26 mouse cellular contexts compared by ENCODE assay signal in the genomic region with DNA sequence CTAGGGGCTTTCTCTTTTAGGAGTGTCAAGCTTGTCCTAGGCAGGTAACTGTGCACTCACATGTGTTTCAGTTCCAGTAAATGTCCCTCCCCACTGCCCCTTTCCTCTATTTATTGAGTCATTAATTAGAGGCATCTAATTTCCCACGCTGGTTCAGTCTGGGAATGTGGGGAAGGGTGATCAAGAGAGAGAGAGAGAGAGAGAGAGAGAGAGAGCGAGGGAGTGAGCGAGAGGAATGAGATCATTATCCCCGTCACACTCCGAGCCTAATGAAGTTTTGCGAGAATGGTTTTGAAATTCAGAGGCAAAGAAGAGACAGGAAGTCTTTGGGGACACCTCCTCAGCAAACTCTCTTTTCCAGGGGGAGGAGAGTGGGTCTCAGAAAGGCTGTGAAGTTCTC.
DNase-seq lines count a peak whose midpoint lies in the region; ATAC-seq and TF ChIP-seq lines count a peak whose summit lies in the region.
"Had no signal": no experiment of that assay in that cellular context is flagged by ENCODE, and none has a peak within 500 bp of the region (broad histone marks: within the 10 kb centered on the region; RNA-seq: fewer than 3 reads in every experiment).

No protein-coding gene starts in this region.

- H3K27ac ChIP-seq in forebrain, embryonic 14.5 days (ENCODE audit: low read depth, low read length), result no peak overlapping the region
- no peak overlapping the region for H3K27ac ChIP-seq in forebrain, embryonic 15.5 days (replicated peaks)
- peak overlapping the region; percentile 22; the same call in 1 of the 2 replicates for H3K27ac ChIP-seq in kidney, embryonic 15.5 days
- H3K27ac ChIP-seq in midbrain, postnatal 0 days (ENCODE audit: low read depth, low read length), result no peak overlapping the region
- no peak overlapping the region for H3K27ac ChIP-seq in midbrain, embryonic 16.5 days (ENCODE audit: low read length)
- H3K27ac ChIP-seq: embryonic facial prominence, embryonic 10.5 days; embryonic facial prominence, embryonic 13.5 days; forebrain, embryonic 12.5 days; gastrocnemius, adult 2 months; hindbrain, embryonic 14.5 days had no signal

- no peaks in the 10 kb centered on the region for H3K36me3 ChIP-seq in forebrain, embryonic 14.5 days (ENCODE audit: control insufficient read depth, insufficient read depth, low read length)
- no peaks in the 10 kb centered on the region for H3K36me3 ChIP-seq in forebrain, embryonic 15.5 days
- no peaks in the 10 kb centered on the region for H3K36me3 ChIP-seq in kidney, embryonic 15.5 days
- no peaks in the 10 kb centered on the region for H3K36me3 ChIP-seq in midbrain, postnatal 0 days (ENCODE audit: insufficient read depth, low read length)
- H3K36me3 ChIP-seq in midbrain, embryonic 16.5 days (ENCODE audit: control insufficient read depth, insufficient read depth, low read length), result no peaks in the 10 kb centered on the region
- H3K36me3 ChIP-seq: embryonic facial prominence, embryonic 10.5 days; embryonic facial prominence, embryonic 13.5 days; forebrain, embryonic 12.5 days had no signal

- no peak overlapping the region for H3K9ac ChIP-seq in forebrain, embryonic 14.5 days (ENCODE audit: low read length)
- H3K9ac ChIP-seq in forebrain, embryonic 15.5 days (replicated peaks), result no peak overlapping the region
- no peak overlapping the region for H3K9ac ChIP-seq in kidney, embryonic 15.5 days
- no peak overlapping the region for H3K9ac ChIP-seq in midbrain, postnatal 0 days (replicated peaks; ENCODE audit: low read length, poor library complexity, severe bottlenecking)
- H3K9ac ChIP-seq in midbrain, embryonic 16.5 days (ENCODE audit: low read depth, low read length), result no peak overlapping the region
- H3K9ac ChIP-seq: embryonic facial prominence, embryonic 13.5 days; forebrain, embryonic 12.5 days; forebrain, postnatal 0 days; hindbrain, embryonic 14.5 days had no signal

- no peak overlapping the region for H3K4me2 ChIP-seq in forebrain, embryonic 14.5 days (ENCODE audit: low read length)
- H3K4me2 ChIP-seq in forebrain, embryonic 15.5 days (replicated peaks), result no peak overlapping the region
- no peak overlapping the region for H3K4me2 ChIP-seq in kidney, embryonic 15.5 days
- H3K4me2 ChIP-seq in midbrain, postnatal 0 days (ENCODE audit: low read depth, low read length, poor library complexity, severe bottlenecking), result no peak overlapping the region
- H3K4me2 ChIP-seq in midbrain, embryonic 16.5 days (ENCODE audit: low read length), result no peak overlapping the region
- H3K4me2 ChIP-seq: embryonic facial prominence, embryonic 13.5 days; forebrain, embryonic 12.5 days; heart, embryonic 11.5 days; hindbrain, embryonic 14.5 days had no signal

- WGBS in forebrain, embryonic 14.5 days, result 24% methylated on average over 6 of the region's 6 CpGs
- WGBS in forebrain, embryonic 15.5 days, result 14% methylated on average over 6 of the region's 6 CpGs
- WGBS in kidney, embryonic 15.5 days, result 31% methylated on average over 6 of the region's 6 CpGs
- WGBS in midbrain, postnatal 0 days, result 43% methylated on average over 6 of the region's 6 CpGs
- 52% methylated on average over 6 of the region's 6 CpGs for WGBS in midbrain, embryonic 16.5 days

- H3K4me3 ChIP-seq in forebrain, embryonic 14.5 days (ENCODE audit: low read depth, low read length), result no peak overlapping the region
- H3K4me3 ChIP-seq in forebrain, embryonic 15.5 days, result no peak overlapping the region
- no peak overlapping the region for H3K4me3 ChIP-seq in kidney, embryonic 15.5 days (replicated peaks)
- H3K4me3 ChIP-seq in midbrain, postnatal 0 days (ENCODE audit: low read depth, low read length), result no peak overlapping the region
- no peak overlapping the region for H3K4me3 ChIP-seq in midbrain, embryonic 16.5 days (ENCODE audit: low read depth, low read length)
- H3K4me3 ChIP-seq: embryonic facial prominence, embryonic 10.5 days; embryonic facial prominence, embryonic 13.5 days; erythroblast, embryonic 14.5 days; forebrain, embryonic 12.5 days; gastrocnemius, adult 2 months had no signal

- no peak for ATAC-seq in forebrain, embryonic 14.5 days
- ATAC-seq in forebrain, embryonic 15.5 days (replicated peaks), result no peak
- ATAC-seq in kidney, embryonic 15.5 days (replicated peaks; ENCODE audit: low FRiP score), result no peak
- no peak for ATAC-seq in midbrain, postnatal 0 days (ENCODE audit: low FRiP score)
- no peak for ATAC-seq in midbrain, embryonic 16.5 days
- ATAC-seq: forebrain, postnatal 0 days; Patski had no signal

- H3K4me1 ChIP-seq in forebrain, embryonic 14.5 days (ENCODE audit: control insufficient read depth, insufficient read depth, low read length), result peaks cover 4% of the 10 kb centered on the region; the same call in 1 of the 2 replicates
- H3K4me1 ChIP-seq in forebrain, embryonic 15.5 days, result peaks cover 9% of the 10 kb centered on the region; the same call in 1 of the 2 replicates
- peaks cover 26% of the 10 kb centered on the region for H3K4me1 ChIP-seq in kidney, embryonic 15.5 days
- H3K4me1 ChIP-seq in midbrain, postnatal 0 days (ENCODE audit: insufficient read depth, low read length), result no peaks in the 10 kb centered on the region; the same call in 1 of the 2 replicates
- H3K4me1 ChIP-seq in midbrain, embryonic 16.5 days (ENCODE audit: control insufficient read depth, insufficient read depth, low read length), result 0 out of 2 replicates have a peak, but pooled peaks cover 2% of the 10 kb centered on the region

- no peak for TF ChIP-seq CTCF in midbrain, postnatal 0 days (IDR thresholded peaks at IDR 0.05)
- TF ChIP-seq CTCF in brain, embryonic 14.5 days (IDR thresholded peaks at IDR 0.05; ENCODE audit: borderline replicate concordance, extremely low read depth, insufficient read depth, insufficient read length), result no peak

- peak; percentile 39 for DNase-seq in forebrain, embryonic 14.5 days (ENCODE audit: low spot score)
- DNase-seq in kidney, postnatal 10 days, result no peak
- peak; percentile 31 for DNase-seq in midbrain, postnatal 0 days (ENCODE audit: low spot score)
- DNase-seq in brain, embryonic 14.5 days (ENCODE audit: low read depth), result peak; percentile 58
- DNase-seq in spleen, postnatal 36 days (ENCODE audit: low spot score in 2 of 2), result no peak
- DNase-seq: adrenal gland, postnatal 10 days; adrenal gland, postnatal 36 days; cerebellum, adult 11-12 months; cerebellum, adult 8-10 months; cerebellum, postnatal 10 days; cerebellum, postnatal 36 days; embryo, embryonic 11 days; forebrain, postnatal 0 days; gastrocnemius, adult 2 months; gastrocnemius, postnatal 14 days; heart, adult 11 months had no signal

- no peaks in the 10 kb centered on the region for H3K9me3 ChIP-seq in forebrain, embryonic 14.5 days (replicated peaks; ENCODE audit: control insufficient read depth, low read length)
- H3K9me3 ChIP-seq in forebrain, embryonic 15.5 days, result no peaks in the 10 kb centered on the region
- no peaks in the 10 kb centered on the region for H3K9me3 ChIP-seq in kidney, embryonic 15.5 days (replicated peaks)
- no peaks in the 10 kb centered on the region for H3K9me3 ChIP-seq in midbrain, postnatal 0 days (ENCODE audit: low read length)
- H3K9me3 ChIP-seq in midbrain, embryonic 16.5 days (replicated peaks; ENCODE audit: control insufficient read depth, low read length, poor library complexity, severe bottlenecking), result no peaks in the 10 kb centered on the region
- H3K9me3 ChIP-seq: embryonic facial prominence, embryonic 10.5 days; embryonic facial prominence, embryonic 13.5 days; forebrain, embryonic 12.5 days had no signal

- no peaks in the 10 kb centered on the region for H3K27me3 ChIP-seq in forebrain, embryonic 14.5 days (replicated peaks; ENCODE audit: control insufficient read depth, insufficient read depth, low read length)
- H3K27me3 ChIP-seq in forebrain, embryonic 15.5 days, result no peaks in the 10 kb centered on the region
- peaks cover 37% of the 10 kb centered on the region for H3K27me3 ChIP-seq in kidney, embryonic 15.5 days
- H3K27me3 ChIP-seq in midbrain, postnatal 0 days (ENCODE audit: insufficient read depth, low read length), result no peaks in the 10 kb centered on the region
- H3K27me3 ChIP-seq in midbrain, embryonic 16.5 days (ENCODE audit: control insufficient read depth, insufficient read depth, low read depth, low read length), result no peaks in the 10 kb centered on the region

- no peak for TF ChIP-seq POLR2A in brain, embryonic 14.5 days (IDR thresholded peaks at IDR 0.05; ENCODE audit: borderline replicate concordance, extremely low read depth, insufficient read depth, insufficient read length, poor library complexity, severe bottlenecking)

Comparison
In these comparisons a context has a peak if more than half of its experiments do, and no peak if none do; other contexts are left out.
1. DNase-seq: peak in forebrain, embryonic 14.5 days (single experiment), midbrain, postnatal 0 days (single experiment) and brain, embryonic 14.5 days (single experiment); none in kidney, postnatal 10 days (single experiment) and spleen, postnatal 36 days (0 of 2).